Mouse (Mus musculus): Measurements from ENCODE around the gene Klhdc1.

The Klhdc1 gene

DNA sequence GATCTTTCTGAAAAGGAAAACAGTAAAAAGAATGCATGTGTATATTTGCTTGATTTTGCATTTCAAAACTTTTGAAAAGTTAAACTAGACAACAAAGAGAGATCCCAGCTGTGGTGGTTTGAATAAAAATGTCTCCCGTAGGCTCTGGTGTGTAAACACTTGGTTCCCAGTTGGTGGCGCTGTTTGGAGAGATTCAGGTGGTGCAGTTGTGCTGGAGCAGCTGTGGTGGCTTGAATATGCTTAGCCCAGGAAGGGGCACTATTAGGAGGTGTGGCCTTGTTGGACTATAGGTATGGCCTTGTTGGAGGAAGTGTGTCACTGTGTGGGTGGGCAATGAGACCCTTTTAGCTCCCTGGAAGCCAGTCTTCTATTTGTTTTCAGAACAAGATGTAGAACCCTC lies 11.7 kb upstream of the Klhdc1 start:
- no peak for DNase-seq

DNA sequence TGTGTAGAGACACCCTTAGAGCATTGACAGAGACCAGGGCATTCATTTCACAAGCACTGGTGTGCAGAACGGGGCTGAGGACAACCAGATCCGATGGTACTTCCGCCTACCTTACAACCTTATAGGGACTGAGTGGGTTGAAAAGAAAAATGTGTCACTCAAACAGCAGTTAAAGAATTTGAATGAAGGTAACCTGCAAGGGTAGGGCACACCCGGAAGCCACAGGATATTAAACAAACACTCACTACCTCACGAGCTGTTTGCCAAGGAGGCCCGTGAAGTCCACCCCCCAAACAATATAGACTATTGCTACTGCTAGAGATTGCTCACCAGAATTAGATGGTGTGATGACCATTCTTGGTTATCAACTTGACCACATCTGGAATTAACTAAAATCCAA lies 5.2 kb upstream of the Klhdc1 start:
- no peak for DNase-seq

DNA sequence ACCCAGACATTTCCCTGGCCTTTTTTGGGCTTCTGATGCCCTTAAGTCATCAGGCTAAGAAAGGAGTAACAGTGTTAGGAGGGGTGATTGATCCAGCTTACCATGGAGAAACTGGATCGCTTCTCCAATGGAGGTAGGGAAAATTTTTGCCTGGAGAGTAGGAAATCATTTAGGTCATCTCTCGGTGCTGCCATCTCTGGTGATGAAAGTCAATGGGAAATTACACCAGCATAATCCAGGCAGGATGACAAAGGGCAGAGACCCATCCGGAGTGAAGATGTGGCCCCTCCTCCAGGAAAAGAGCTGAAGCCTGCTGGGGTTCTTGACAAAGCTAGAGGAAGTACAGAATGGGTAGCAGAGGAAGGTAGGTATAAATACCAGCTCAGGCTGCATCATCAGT lies 2.7 kb upstream of the Klhdc1 start:
- DNase-seq, result no peak

DNA sequence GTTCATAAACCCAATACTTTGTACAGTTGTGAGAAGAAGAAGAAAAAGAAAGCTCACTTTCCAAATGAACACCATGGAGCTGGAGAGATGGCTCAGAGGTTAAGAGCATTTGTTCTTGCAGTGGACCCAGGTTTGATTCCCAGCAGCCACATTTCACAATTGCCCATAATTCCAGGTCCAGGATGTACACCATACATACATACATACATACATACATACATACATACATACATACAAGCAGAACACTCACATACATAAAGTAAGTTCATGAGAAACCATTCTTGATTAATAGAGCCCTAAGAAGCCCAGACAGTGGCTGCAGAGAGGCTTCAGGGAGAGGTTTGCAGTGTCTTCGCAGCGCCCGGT lies 412 bp downstream of the Klhdc1 start:
- no peak for DNase-seq

DNA sequence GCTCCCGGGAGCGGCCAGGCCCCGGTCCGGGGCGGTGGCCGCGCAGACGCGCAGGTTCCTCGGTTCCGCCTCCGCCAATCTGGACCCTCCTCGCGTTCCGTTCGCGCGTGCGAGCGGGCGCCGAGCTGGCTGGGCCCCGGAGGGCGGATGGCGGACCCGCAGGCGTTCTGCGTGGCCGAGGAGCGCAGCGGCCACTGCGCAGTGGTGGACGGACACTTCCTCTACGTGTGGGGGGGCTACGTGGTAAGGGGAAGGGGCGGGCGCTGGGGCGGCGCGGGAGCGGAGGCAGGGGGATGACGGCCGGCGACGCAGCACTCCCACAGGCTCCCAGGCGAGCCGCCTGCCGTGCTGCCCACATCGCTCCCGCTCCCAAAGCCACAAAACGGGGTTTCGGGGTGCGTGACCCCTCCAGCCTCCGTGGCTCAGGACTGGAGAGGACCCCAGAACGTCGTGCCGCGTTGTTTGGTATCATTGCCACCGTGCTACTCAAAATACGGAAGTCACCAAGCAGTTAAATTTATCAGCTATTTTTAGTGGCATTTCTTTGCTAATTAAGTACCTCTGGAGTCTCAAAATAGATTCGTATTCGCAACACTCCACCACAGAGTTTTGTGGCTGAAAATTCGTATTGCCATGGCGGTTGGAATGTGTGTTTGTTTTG lies 925 bp downstream of the Klhdc1 start:
- peak; percentile 73 for DNase-seq

DNA sequence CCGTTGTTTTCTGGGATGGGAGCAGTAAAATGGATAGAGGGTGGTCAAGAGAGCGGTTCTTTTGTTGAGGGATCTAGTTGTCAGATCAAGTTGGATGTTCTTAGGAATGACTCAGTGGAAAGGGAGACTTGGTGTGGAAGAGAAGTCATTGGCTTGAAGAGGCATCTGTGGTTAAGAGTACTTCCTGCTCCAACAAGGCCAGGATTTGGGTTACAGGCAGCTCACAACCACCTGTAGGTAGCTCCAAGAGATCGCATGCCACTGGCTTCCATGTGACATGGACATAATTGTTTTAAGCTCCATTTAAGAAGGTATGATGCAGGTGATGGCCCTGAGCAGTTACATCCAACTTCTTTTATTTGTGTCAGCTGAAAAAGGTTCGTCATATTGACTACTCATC lies 8.8 kb downstream of the Klhdc1 start:
- no peak for DNase-seq

DNA sequence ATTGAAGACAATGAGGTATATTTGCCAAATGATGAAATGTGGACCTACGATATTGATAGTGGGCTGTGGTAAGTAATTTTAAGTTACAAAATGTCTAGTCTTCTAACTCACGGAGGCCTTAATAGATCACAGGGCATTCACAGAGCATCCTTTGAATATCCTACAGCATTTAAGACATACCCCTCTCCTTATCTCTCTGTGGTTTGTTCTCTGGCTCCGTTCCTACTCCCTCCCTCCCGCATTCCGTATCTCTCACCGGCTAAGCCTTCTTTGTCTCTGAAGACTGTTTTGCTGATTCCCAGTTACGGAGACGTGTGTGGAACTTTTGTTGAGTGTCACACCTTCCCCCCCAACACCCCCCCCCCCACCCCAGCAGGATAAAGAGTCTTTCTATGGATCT lies 9.8 kb downstream of the Klhdc1 start:
- no peak for DNase-seq

DNA sequence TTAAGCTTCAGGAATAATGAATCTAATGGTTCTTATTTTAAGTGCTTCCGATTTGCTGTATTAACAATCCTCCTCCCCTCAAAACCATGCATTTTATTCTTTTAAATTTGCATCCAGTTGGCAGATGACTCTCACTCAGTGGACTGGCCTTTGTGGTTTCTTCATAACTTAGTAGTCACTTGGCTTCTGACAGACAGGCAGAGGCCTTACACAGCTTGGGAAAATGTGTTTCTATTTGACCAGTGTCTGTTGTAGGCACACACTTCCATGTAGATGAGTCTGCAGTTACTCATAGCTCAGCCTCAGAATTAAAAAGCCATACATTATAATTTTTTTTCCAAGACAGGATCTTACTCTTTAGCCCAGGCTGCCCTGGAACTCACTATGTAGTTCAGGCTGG lies 12.8 kb downstream of the Klhdc1 start:
- DNase-seq, result no peak

DNA sequence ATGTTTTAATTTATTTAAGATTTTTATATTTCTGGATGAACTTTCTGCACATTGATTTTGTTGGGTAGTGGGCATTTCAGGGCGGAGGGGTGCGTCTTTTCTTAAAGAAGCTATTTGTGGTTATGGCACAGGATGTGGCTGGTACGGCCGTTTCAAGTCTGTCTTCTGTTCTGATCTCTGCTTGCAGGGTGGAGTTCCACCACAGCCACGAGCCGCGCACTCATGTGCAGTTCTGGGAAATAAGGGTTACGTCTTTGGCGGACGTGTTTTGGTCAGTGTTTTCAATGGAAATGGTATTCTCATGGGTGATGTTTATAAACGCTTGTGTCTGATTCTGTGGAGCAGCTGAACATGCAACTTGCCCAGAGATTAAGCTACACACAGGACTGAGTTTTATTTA lies 16.9 kb downstream of the Klhdc1 start:
- no peak for DNase-seq

DNA sequence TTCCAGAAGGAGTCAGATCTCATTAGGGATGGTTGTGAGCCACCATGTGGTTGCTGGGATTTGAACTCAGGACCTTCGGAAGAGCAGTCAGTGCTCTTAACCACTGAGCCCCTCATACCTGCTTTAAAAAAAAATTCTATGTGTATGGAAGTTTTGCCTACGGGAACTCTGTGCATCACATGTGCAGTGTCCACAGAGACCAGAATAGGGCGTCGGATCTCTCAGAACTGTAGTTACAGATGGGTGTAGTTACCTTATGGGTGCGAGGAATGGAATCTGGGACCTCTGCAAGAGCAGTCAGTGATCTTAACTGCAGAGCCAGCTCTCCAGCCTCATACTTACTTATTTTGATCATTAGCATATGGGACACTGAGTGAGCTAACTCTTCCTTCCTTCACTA lies 21.3 kb downstream of the Klhdc1 start:
- DNase-seq, result no peak

DNA sequence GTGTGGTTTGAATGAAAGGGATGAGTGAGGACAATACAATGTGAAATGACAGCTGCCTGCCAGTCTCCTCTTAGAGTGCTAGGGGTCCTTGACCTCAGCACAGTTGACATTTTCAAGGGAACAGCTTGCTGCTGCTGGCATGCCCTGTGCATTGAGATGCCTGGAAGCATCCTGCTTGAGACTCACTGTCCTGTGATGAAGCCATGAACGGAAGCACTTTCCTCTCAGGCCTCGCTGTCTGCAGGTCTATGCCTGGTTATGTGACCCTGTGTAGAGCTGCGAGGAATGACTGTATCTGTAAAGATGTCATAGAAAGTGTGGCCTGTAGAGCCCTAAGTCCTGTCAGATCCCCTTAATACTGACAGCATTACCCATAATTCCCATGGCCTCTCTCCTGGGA lies 24.1 kb downstream of the Klhdc1 start:
- no peak for DNase-seq

DNA sequence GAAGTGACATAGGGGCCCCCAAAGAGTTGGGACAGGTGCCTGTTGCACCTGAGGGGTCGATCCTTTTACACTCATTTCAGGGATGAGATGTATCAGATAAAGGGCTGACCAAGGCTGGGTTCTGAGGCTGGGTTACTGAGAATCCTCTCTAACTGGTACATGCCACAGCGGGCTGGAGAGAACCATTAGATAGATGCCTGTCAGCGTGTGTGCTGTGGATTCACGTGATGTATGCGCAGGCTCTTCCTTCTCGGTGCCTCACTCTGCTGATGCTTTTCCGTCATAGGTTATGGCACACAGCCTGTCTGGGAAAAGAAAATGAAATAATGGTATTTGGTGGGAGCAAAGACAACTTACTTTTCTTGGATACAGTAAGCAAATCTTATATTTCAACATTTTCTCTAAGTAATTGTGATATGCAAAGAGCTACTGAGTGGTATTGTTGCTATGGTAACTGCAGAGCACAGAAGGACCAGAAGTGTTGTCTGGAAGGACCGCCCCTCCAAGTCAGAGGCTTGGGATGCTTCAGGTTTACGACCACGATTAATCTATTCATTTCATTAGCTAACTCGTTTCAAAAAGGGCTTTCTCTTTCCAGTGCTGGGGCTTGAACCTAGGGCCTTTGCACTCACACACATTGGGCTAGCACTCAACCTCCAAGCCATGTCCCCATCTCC lies 27.1 kb downstream of the Klhdc1 start:
- no peak for DNase-seq

DNA sequence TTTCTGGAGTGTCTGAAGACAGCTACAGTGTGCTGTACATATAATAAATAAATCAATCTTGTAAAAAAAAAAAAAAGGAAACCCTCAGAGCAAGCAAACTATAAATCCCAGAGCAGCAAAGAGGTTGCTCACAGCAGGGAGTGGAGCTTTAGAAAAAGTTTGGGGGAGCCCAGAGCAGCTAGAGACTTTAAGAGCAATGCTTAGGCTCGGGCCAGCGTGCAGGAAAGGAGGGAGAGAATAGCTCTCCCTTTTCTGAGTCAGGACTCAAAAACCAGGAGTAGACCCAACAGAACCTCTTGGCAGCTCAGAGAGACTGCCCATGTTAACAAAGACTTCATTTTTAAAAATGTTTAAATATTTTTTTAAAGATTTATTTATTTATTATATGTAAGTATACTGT lies 28.0 kb downstream of the Klhdc1 start:
- DNase-seq, result no peak

DNA sequence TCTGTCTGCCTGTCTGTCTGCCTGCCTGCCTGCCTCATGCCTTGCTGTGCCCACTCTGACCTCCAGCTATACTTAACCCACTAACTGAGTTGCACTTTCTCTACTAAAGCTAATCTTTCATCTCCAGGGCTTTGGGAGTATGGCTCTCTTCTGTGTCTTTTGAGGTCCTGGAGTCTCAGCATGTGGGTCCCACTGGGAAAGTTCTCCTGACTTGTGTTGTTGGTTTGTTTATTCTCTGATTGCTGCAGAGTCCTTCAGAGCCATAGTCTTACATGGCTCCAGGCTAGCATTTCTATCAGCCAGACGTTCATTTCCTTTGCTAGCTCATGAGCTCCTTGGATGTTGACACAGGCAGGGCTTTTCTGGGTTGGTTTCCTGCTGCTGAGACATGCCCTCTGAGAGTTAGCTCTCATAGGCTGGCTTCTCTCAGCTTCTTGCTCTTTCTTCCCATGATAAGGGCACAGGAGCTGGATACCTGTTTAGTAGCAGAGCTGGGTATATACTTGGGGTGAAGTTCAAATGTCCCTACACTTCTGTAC lies 39.0 kb downstream of the Klhdc1 start:
- no peak for DNase-seq

DNA sequence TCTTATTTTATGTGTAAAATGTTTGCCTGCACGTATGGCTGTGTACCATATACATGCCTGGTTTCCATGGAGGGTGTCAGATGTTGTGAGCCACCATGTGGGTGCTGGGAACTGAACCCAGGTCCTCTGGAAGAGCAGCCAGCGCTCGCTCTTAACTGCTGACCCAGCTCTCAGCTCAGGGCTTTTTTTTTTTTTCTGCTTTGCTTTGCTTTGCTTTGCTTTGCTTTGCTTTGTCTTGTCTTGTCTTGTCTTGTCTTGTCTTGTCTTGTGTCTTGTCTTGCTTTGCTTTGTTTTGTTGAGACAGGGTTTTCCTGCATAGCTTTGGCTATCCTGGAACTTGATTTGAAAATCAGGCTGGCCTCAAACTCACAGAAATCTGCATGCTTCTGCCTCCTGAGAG lies 39.9 kb downstream of the Klhdc1 start:
- DNase-seq, result no peak

DNA sequence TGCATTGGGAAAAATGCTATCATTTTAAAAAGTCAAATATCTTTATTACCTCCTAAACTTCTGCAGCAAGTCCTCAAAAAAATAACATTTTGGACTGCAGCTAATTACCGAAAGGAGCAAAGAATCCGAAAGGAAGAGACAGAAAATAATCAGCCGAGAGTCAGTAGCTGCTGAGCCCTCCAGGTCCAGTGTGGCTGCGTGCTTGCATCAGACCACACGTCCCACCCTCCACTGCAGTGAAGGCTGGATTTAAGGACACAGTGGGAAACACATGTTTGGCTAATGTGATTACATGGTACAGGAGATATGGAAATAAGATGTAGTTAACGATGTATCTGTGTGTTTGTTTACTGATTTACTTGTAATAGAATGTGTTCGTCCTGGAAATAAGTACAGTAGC lies 42.2 kb downstream of the Klhdc1 start:
- DNase-seq, result no peak

DNA sequence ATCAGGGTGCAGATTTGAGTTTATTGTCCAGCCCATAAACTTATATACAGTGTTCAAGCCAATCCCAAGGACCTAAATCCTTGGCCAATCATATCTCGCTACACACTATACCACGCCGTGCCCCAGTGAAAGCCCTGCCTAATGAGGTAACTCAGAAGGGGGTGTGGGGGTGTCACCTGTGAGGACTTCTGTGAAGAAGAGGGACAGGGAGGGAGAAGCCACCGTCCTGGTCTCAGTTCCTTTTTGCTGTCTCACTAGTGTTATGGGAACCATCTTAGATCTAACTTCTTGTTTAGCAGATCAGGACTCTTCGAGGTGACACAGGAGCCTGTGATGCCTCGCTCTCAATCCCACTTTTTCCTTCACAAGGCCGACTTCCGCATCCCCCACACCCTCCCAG lies 46.6 kb downstream of the Klhdc1 start:
- no peak for DNase-seq

DNA sequence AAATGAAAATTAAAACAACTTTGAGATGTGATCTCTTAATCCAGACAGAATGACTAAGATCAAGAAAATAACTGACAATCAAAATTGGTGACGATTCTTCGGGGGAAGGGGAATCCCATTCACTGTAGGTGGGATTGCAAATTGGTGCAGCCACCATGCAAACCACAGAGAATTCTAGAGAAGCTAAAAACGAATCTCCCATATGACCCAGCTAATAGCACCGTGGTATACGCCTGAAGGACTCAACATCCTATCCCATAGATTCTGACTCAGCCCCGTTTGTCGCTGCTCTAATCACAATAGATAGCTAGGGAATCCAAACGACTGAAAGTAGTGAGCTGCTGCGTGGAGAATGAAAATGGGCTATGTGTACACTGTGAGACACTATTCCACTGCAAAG lies 47.7 kb downstream of the Klhdc1 start:
- DNase-seq, result no peak

DNA sequence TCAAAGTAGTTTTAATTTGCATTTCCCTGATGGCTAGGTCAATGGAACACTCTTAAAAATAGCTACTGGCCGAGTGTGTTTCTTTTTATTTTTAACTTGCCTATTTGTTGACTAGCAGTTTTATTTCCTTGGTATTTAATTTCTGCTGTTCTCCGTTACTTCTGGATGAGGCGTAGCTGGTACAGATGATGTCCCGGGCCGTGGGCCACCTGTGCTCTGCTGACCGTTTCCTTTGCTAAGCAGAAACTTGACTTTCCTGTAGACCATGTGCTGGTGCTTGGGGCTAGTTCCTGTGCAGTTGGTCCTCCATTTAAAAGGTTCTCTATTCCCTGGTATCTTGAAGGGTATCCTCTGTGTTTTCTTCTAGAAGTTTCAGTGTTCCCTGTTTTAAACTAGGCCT lies 51.4 kb downstream of the Klhdc1 start:
- DNase-seq, result no peak

DNA sequence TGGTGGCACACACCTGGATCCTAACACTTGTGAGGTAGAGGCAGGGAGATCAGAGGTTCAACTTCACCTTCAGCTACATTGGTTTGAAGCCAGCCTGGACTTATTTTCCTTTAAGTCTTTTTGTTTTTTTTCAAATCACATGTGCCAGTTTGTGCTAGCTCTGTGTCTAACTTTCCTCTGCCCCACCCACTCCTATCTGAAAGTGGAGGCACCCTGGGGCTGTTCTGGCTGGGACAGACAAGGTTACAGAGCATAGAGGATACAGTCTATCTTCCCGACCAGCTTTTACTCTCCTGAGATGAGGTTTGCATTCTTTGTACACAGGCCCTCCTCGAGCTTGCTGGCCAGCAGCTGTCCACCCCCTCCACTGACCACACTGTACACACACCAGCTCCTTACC lies 52.8 kb downstream of the Klhdc1 start:
- DNase-seq, result no peak

DNA sequence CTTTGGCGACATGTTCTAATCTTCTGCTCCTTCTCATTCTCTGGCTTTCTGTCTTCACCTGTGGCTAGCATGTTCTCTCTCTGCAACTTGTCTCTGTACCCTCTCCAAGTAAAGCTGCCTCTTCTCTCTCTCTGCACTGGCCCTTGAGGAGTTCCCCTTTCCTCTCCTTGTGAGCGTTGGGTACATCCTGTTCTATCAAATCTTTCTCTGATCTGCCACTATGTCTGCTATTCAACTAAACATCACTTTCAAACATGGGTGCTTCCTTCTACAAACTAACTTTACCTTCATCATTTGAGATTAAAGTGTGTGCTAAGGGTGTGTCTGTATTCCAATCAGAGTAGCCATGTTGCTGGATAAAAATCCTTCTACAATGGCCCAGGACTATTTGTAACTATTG lies 54.0 kb downstream of the Klhdc1 start:
- peak; percentile 19 for DNase-seq

DNA sequence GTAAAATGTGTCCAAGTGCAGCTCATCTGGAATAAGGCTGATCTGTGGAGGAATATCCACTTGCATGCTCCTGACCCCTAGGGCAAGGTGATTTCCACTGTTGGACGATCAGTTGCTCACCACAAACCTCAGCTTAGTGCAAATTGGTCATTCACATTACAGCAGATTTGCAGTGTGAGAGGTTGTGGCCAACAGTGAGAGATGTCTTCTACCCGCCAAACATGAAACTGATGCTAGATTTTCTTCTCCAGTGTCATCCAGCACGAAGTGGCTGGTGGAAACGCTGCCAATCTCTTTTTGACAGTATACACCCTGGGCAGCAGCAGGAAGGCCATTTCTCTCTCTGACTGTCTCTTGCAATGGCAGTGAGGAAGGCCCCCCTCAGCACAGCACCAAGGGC lies 54.7 kb downstream of the Klhdc1 start:
- DNase-seq, result peak; percentile 43

DNA sequence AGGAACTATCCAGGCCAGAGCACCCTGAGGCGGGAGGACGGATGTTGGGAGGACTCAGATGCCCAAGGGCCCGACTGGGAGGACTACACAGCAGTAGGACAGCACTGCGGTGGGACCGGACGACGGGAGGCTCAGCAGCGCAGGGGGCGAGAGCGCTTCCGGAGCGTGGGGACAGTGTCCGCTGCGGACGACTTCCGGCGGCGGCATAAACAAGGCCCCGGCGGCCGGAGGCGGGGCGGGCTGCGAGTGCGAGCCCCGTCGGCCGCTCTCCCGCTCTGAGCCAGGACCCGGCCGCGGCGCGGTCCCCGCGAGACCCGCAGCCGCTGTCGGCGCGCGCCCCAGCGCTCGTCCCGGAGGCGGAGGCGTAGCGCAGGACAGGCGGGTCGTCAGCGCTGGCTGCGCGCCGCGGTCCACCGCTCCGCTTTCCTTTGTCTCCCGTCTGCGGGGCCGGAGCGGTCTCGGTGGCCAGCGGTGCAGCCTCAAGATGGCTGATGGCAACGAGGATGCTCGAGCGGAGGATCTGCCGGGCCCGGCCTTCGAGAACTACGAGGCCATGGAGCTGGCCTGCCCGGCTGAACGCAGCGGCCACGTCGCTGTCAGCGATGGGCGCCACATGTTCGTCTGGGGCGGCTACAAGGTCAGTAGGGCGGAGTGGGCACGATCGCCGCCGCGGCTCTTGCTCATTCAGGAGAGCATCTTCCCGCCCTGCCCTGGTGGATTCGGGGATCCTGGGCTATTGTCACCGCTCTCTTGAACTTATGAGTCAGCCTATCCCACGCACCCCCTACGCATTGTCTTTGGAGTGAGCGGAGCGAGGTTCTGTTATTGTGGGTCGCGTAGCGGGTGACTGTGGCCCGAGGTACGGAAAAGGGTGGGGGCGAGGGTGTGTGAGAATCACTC lies 55.8 kb downstream of the Klhdc1 start, which contains the start of gene Klhdc2:
Gene Klhdc2, plus strand, starts transcription at position 171 of the 900 bp plus-strand sequence.
- DNase-seq, result peak; percentile 87
